Mouse (Mus musculus) embryonic facial prominence, embryonic 15.5 days (tissue): ENCODE measurements around the gene Fkbp3. TPM values are rescaled to one million over a fixed set of nuclear protein-coding genes. Genes with fewer than 3 reads are reported as not detected.
A peak's percentile ranks its signal among the peaks of the same experiment; 100 is the strongest.

ENCODE experiments used
- ATAC-seq: fragments of 200-750 bp; cut with Nextera tagmentation; 2 replicates; pipeline ENCODE4 v1.8.0; 2017; ENCODE audit warnings: low read depth, moderate TSS enrichment; ENCODE audit not compliant: insufficient number of reproducible peaks, low FRiP score, low TSS enrichment
- H3K27ac ChIP-seq: fragments of 300-500 bp; sonication (generic); replicated peaks from 2 replicates; pipeline ENCODE4 v1.5.1; 2015; ENCODE audit warnings: mild to moderate bottlenecking, inconsistent platforms
- H3K27me3 ChIP-seq: fragments of 300-500 bp; sonication (generic); 2 replicates; pipeline ENCODE4 v1.6.1; 2015; ENCODE audit warnings: inconsistent platforms
- H3K36me3 ChIP-seq: fragments of 300-500 bp; sonication (generic); 2 replicates; pipeline ENCODE4 v1.6.1; 2015; ENCODE audit warnings: mild to moderate bottlenecking, inconsistent platforms
- H3K4me1 ChIP-seq: fragments of 300-500 bp; sonication (generic); 2 replicates; pipeline ENCODE4 v1.6.1; 2015; ENCODE audit warnings: inconsistent platforms
- H3K4me2 ChIP-seq: fragments of 300-500 bp; sonication (generic); replicated peaks from 2 replicates; pipeline ENCODE4 v1.6.1; 2015; ENCODE audit warnings: mild to moderate bottlenecking, inconsistent platforms
- H3K4me3 ChIP-seq: fragments of 300-500 bp; sonication (generic); replicated peaks from 2 replicates; pipeline ENCODE4 v1.5.1; 2015; ENCODE audit warnings: mild to moderate bottlenecking, inconsistent platforms
- H3K9ac ChIP-seq: fragments of 300-500 bp; sonication (generic); 2 replicates; pipeline ENCODE4 v1.6.1; 2015; ENCODE audit warnings: inconsistent platforms
- H3K9me3 ChIP-seq: fragments of 300-500 bp; sonication (generic); replicated peaks from 2 replicates; pipeline ENCODE4 v1.6.1; 2016; ENCODE audit warnings: inconsistent platforms
- WGBS: fragments of 180-500 bp; shearing (Covaris S2); methylation state at CpG from one replicate; pipeline ENCODE4 v1.1.7; 2015; 5-methylcytosine and 5-hydroxymethylcytosine counted together
- polyA plus RNA-seq: library from polyadenylated mRNA; unstranded; fragments of >200 nt; fragmentation: Nextera tagmentation; extraction: Ambion mirVana; gene quantifications from 2 replicates; pipeline ENCODE4 v1.2.1, GENCODE M21; 2015

The Fkbp3 gene
- polyA plus RNA-seq, 1 experiment from 2014 or later, result 363 TPM

DNA sequence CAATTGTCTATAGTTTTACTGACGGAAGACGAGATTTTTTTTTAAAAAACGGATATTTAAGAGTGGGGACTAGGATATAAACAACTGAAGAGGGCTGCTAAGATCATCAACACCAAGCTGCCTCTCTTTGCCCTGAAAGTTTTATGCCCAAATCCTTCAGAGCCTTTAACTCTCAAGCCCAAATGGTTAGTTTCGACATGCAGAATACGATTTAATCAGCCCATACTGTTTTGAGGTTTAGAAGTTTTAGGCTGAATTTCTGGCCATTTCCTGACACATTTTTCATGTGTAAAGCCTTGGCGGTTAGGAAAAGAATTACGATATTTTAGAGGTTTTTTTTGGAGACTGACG lies 38.0 kb downstream of the Fkbp3 start:
- 46% methylated on average over 8 of the region's 8 CpGs for WGBS
- no peaks in the 10 kb centered on the region for H3K9me3 ChIP-seq
- H3K36me3 ChIP-seq, result no peaks in the 10 kb centered on the region
- H3K4me1 ChIP-seq, result peaks cover 20% of the 10 kb centered on the region
- H3K27ac ChIP-seq, result no peak overlapping the region
- no peak overlapping the region for H3K9ac ChIP-seq
- peak overlapping the region; percentile 94 for H3K4me3 ChIP-seq
- H3K27me3 ChIP-seq, result no peaks in the 10 kb centered on the region
- peak overlapping the region; percentile 65 for H3K4me2 ChIP-seq
- no peak for ATAC-seq

DNA sequence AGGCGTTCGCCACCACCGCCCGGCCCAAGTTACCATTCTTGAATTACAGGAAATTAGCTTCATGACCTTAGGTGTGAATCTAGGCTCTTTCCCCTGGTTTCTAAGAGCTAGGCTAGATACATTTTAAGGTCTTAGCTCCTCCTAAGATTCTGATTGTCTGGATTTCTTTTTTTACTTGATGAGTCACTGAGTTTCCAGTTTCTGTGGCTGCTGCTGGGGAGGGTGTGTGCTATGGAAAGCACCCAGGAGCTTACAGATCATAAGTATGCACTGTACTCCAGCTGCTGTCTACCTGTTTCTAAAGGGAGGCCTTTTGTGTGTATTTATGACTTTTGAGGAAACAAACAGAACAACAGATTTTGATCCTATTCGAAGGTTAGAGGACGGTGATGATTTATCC lies 51.0 kb downstream of the Fkbp3 start:
- Histone ChIP-seq H3K4me1 (no peaks in the 10 kb centered on the region), H3K4me3 (no peak overlapping the region), H3K9me3 (no peaks in the 10 kb centered on the region), H3K9ac (no peak overlapping the region), H3K27me3 (no peaks in the 10 kb centered on the region), H3K36me3 (peaks cover 4% of the 10 kb centered on the region; the same call in 1 of the 2 replicates), H3K27ac (no peak overlapping the region), H3K4me2 (no peak overlapping the region)
- 95% methylated on average over 6 of the region's 6 CpGs for WGBS
- ATAC-seq, result no peak

Other genes starting within 250 kb of the Fkbp3 start
- gene Gm527, start 156.1 kb downstream of the Fkbp3 start, polyA plus RNA-seq, result 3.6 and 4.2 TPM in 2 replicates
- gene Klhl28, start 108.5 kb downstream of the Fkbp3 start, polyA plus RNA-seq, result 13.9 and 15.2 TPM in 2 replicates
- 26.6 and 28.7 TPM in 2 replicates for gene Togaram1, start 108.2 kb downstream of the Fkbp3 start, polyA plus RNA-seq
- gene Prpf39, start 37.7 kb downstream of the Fkbp3 start, polyA plus RNA-seq, result 55.3 and 56.2 TPM in 2 replicates
- 5.9 and 7.7 TPM in 2 replicates for gene Fancm, start 1.6 kb upstream of the Fkbp3 start, polyA plus RNA-seq
- gene Mis18bp1, start 98.6 kb upstream of the Fkbp3 start, polyA plus RNA-seq, result 43.0 and 43.3 TPM in 2 replicates
- gene Wdr20rt, start 151.5 kb upstream of the Fkbp3 start, polyA plus RNA-seq, result 0.09 and 0.11 TPM in 2 replicates